Mouse (Mus musculus) heart, embryonic 14.5 days (tissue): ENCODE measurements around the gene Rbp4. TPM values are rescaled to one million over a fixed set of nuclear protein-coding genes. Genes with fewer than 3 reads are reported as not detected.

Source experiments
- ATAC-seq: fragments of 200-750 bp; cut with Nextera tagmentation; 2 replicates; pipeline ENCODE4 v1.8.0; 2017; ENCODE audit warnings: low read depth, moderate TSS enrichment; ENCODE audit not compliant: insufficient number of reproducible peaks, insufficient read depth, low FRiP score
- H3K27ac ChIP-seq, 2 experiments: fragments of 200-500 bp in 1 of 2; fragments of 300-500 bp in 1 of 2; sonication (generic) in 1 of 2; replicated peaks in 1 of 2; 2 replicates each; pipeline ENCODE4 v1.5.1; 2012 to 2014; ENCODE audit warnings: low read depth in 2 of 2, low read length in 2 of 2, control low read depth in 1 of 2, mild to moderate bottlenecking in 1 of 2, mixed read lengths in 1 of 2; ENCODE audit not compliant: control insufficient read depth in 1 of 2, insufficient read depth in 1 of 2
- H3K27me3 ChIP-seq: fragments of 300-500 bp; sonication (generic); 2 replicates; pipeline ENCODE4 v1.6.1; 2014; ENCODE audit warnings: mild to moderate bottlenecking, low read length, control low read depth; ENCODE audit not compliant: control insufficient read depth, insufficient read depth
- H3K36me3 ChIP-seq: fragments of 300-500 bp; sonication (generic); 2 replicates; pipeline ENCODE4 v1.6.1; 2014; ENCODE audit warnings: mild to moderate bottlenecking, control low read depth, low read length, mixed read lengths; ENCODE audit not compliant: control insufficient read depth, insufficient read depth
- H3K4me1 ChIP-seq, 2 experiments: fragments of 200-500 bp in 1 of 2; fragments of 300-500 bp in 1 of 2; sonication (generic) in 1 of 2; 2 replicates each; pipeline ENCODE4 v1.6.1; 2012 to 2014; ENCODE audit warnings: low read length in 2 of 2, control low read depth in 1 of 2, mixed read lengths in 1 of 2; ENCODE audit not compliant: control insufficient read depth in 2 of 2, insufficient read depth in 2 of 2
- H3K4me2 ChIP-seq: fragments of 300-500 bp; sonication (generic); 2 replicates; pipeline ENCODE4 v1.6.1; 2014; ENCODE audit warnings: mild to moderate bottlenecking, low read length
- H3K4me3 ChIP-seq, 2 experiments: fragments of 200-500 bp in 1 of 2; fragments of 300-500 bp in 1 of 2; sonication (generic) in 1 of 2; 2 replicates each; pipeline ENCODE4 v1.5.1; 2012 to 2014; ENCODE audit warnings: low read length in 2 of 2, mild to moderate bottlenecking in 2 of 2, control low read depth in 1 of 2, low read depth in 1 of 2, moderate library complexity in 1 of 2; ENCODE audit not compliant: control insufficient read depth in 1 of 2, insufficient read depth in 1 of 2
- H3K9ac ChIP-seq: fragments of 300-500 bp; sonication (generic); 2 replicates; pipeline ENCODE4 v1.6.1; 2014; ENCODE audit warnings: mild to moderate bottlenecking, low read length
- H3K9me3 ChIP-seq: fragments of 300-500 bp; sonication (generic); 2 replicates; pipeline ENCODE4 v1.6.1; 2016; ENCODE audit warnings: low read length, control low read depth; ENCODE audit not compliant: control insufficient read depth
- WGBS: fragments of 180-500 bp; shearing (Covaris S2); extraction: QIAGEN DNeasy Blood & Tissue Kit; methylation state at CpG from one replicate; pipeline ENCODE4 v1.1.7; 2014; 5-methylcytosine and 5-hydroxymethylcytosine counted together
- polyA plus RNA-seq: library from polyadenylated mRNA; unstranded; fragments of >200 nt; fragmentation: Nextera tagmentation; extraction: Ambion mirVana; gene quantifications from 2 replicates; pipeline ENCODE4 v1.2.1, GENCODE M21; 2014

Gene Rbp4
- polyA plus RNA-seq, 1 experiment from 2014 or later = 0.81 TPM

DNA sequence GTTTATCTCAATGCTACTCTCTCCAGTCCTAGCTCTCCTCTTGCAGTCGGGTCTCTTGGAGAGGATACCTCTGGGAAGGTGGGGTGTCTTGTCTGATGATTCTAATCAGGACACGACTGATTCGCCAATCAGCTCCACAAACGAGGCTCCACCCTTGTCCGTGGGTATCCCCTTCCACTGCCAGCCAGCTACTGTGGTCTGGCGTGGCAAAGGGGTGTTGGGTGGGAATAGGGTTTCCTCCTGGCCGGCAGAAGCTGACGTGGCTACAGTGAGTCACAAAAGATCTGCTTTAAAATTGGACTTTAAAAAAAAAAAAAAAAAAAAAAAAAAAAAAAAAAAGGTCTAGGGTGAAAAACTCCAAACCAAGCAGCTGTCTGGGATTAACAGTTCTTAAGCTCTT is 14.0 kb downstream of the Rbp4 start:
- Histone ChIP-seq H3K9me3 (no peaks in the 10 kb centered on the region), H3K4me3 (no peak overlapping the region), H3K9ac (no peak overlapping the region), H3K4me2 (no peak overlapping the region), H3K4me1 (0 out of 4 replicates have a peak, but pooled peaks cover 0 to 4% of the 10 kb centered on the region in 2 experiments), H3K36me3 (no peaks in the 10 kb centered on the region), H3K27ac (no peak overlapping the region), H3K27me3 (0 out of 2 replicates have a peak, but pooled peaks cover 6% of the 10 kb centered on the region)
- 71% methylated on average over 8 of the region's 8 CpGs for WGBS
- ATAC-seq = no peak

DNA sequence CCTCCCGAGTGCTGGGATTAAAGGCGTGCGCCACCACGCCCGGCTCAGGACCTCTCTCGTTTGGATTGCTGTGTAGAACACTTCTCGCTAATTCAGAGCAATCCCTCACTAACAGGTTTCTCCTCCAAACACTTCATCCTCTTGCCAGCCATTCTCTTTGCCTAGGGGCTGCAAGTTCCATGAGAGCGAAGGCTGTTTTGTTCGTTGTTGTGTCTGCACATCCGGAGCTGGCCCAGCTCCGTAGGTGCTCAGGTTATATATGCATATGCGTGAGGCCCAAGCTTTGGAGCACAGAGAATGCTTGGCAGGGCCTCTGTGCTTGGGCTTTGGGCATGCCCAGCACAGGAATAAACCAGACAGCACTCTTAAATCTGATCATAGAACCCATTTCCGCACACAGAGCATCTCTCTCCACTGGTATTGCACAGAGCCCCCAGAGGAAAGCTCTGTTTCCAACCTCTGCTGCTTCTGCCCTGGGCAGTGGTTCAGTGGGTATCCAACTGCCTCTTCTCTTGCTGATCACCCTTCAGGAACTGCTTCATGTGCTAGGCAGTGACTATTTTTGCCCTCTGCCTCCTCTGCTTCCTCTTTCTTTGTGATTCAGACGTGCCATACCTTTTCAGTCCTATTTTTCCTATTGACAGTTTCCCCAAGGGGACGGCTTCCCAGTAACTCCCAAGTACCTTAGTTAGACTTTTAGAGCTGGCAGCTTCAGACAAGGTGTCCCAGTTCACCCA is 15.4 kb downstream of the Rbp4 start:
- no peak for ATAC-seq
- 86% methylated on average over 15 of the region's 15 CpGs for WGBS
- no peak overlapping the region for H3K4me3 ChIP-seq
- H3K9ac ChIP-seq = no peak overlapping the region
- H3K27ac ChIP-seq = no peak overlapping the region
- 0 out of 2 replicates have a peak, but pooled peaks cover 3% of the 10 kb centered on the region for H3K27me3 ChIP-seq
- H3K4me1 ChIP-seq = 0 out of 4 replicates have a peak, but pooled peaks cover 0 to 4% of the 10 kb centered on the region in 2 experiments
- no peak overlapping the region for H3K4me2 ChIP-seq
- H3K36me3 ChIP-seq = no peaks in the 10 kb centered on the region
- no peaks in the 10 kb centered on the region for H3K9me3 ChIP-seq

- no peaks in the 10 kb centered on the region for H3K36me3 ChIP-seq
- no peak overlapping the region for H3K27ac ChIP-seq
- no peak overlapping the region for H3K4me2 ChIP-seq
- 78% methylated on average over 4 of the region's 4 CpGs for WGBS
- H3K9ac ChIP-seq = no peak overlapping the region
- 0 out of 4 replicates have a peak, but pooled peaks cover 0 to 4% of the 10 kb centered on the region in 2 experiments for H3K4me1 ChIP-seq
- no peaks in the 10 kb centered on the region; the same call in 1 of the 2 replicates for H3K27me3 ChIP-seq
- H3K9me3 ChIP-seq = no peaks in the 10 kb centered on the region
- no peak for ATAC-seq
- H3K4me3 ChIP-seq = no peak overlapping the region
These were observed 17.2 kb downstream of the Rbp4 start for GRCm38 (mm10) chr19:38107871-38108270.

- H3K4me1 ChIP-seq = no peaks in the 10 kb centered on the region; a peak in 1 of 4 replicates
- WGBS = under 1% methylated on average over 73 of the region's 77 CpGs
- H3K27me3 ChIP-seq = peaks cover 60% of the 10 kb centered on the region
- H3K36me3 ChIP-seq = no peaks in the 10 kb centered on the region
- H3K4me3 ChIP-seq = peak within 1 kb of the TSS; percentile 27 to 30
- no peaks in the 10 kb centered on the region for H3K9me3 ChIP-seq
- H3K4me2 ChIP-seq = peak within 1 kb of the TSS; percentile 58
- H3K27ac ChIP-seq = no peak within 1 kb of the TSS
- no peak within 1 kb of the TSS for H3K9ac ChIP-seq
- ATAC-seq = no peak
These were observed 28.0 kb downstream of the Rbp4 start, which contains the start of gene Ffar4 for GRCm38 (mm10) chr19:38096858-38097758. TSS of gene Ffar4 (plus strand) at chr19:38097071.

- no peaks in the 10 kb centered on the region for H3K9me3 ChIP-seq
- H3K9ac ChIP-seq = no peak overlapping the region
- no peak overlapping the region for H3K4me3 ChIP-seq
- H3K27ac ChIP-seq = no peak overlapping the region
- H3K27me3 ChIP-seq = peaks cover 60% of the 10 kb centered on the region
- no peak for ATAC-seq
- no peaks in the 10 kb centered on the region; a peak in 1 of 4 replicates for H3K4me1 ChIP-seq
- no peak overlapping the region for H3K4me2 ChIP-seq
- H3K36me3 ChIP-seq = no peaks in the 10 kb centered on the region
- WGBS = 10% methylated on average over 4 of the region's 4 CpGs
These were observed 28.9 kb downstream of the Rbp4 start for GRCm38 (mm10) chr19:38096231-38096630.

- H3K9me3 ChIP-seq = no peaks in the 10 kb centered on the region
- peaks cover 27% of the 10 kb centered on the region for H3K27me3 ChIP-seq
- H3K36me3 ChIP-seq = no peaks in the 10 kb centered on the region
- H3K4me3 ChIP-seq = no peak overlapping the region
- no peak overlapping the region for H3K9ac ChIP-seq
- no peak overlapping the region for H3K4me2 ChIP-seq
- no peak for ATAC-seq
- WGBS = 76% methylated on average over 4 of the region's 4 CpGs
- no peak overlapping the region for H3K27ac ChIP-seq
- no peaks in the 10 kb centered on the region for H3K4me1 ChIP-seq
These were observed 33.5 kb downstream of the Rbp4 start for GRCm38 (mm10) chr19:38091512-38091985.

DNA sequence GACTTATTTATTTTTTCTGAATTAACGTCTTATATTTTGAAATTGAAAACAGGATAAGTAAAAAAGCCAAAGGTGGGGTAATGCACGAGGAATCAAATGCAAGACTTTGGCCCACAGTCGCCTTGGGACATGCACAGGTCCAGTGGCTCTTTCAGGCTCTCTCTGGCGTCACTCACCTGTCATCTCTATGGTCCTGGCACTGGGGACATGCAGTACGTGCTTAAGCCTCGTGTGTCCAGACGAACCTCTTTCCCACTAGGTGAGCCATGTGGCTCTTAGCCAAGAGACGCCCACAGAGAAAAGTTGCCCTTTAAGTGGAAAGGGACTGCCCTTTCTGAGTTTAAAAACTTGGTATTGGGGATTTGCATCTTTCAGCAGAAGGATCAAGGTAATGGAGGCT is 35.7 kb downstream of the Rbp4 start:
- no peak for ATAC-seq

More for the DNA sequence above, 35.7 kb downstream of the Rbp4 start:
- Histone ChIP-seq H3K4me1 (no peaks in the 10 kb centered on the region), H3K27ac (no peak overlapping the region), H3K9me3 (no peaks in the 10 kb centered on the region), H3K27me3 (peaks cover 9% of the 10 kb centered on the region; the same call in 1 of the 2 replicates), H3K4me3 (no peak overlapping the region), H3K36me3 (no peaks in the 10 kb centered on the region), H3K9ac (no peak overlapping the region), H3K4me2 (no peak overlapping the region)
- WGBS = 61% methylated on average over 8 of the region's 8 CpGs
